Mouse (Mus musculus): ENCODE measurements around the gene Gper1. TPM values are rescaled to one million over a fixed set of nuclear protein-coding genes. Genes with fewer than 3 reads are reported as not detected.

Gper1 gene
- total and polyA plus RNA-seq, 3 experiments: 0.07 to 0.15 TPM; not detected in 1

DNA sequence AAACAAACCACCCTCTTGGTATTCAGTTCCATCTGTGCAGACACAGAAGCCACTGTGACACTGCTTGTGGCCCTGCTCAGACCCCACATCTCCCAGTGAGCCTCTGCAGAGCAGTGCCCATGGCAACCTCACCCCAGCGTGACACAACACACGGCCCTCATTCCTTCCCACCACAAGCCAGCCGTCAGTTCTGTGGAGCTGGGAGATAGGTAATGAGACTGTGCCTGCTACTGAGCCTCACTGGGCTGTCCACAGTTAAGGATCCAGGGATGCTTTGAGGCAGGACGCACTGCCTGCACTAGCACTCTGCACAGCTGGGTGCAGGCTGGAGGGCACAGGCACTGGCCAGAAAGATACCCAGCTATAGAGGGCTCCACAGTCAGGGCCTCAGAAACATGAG is 27.0 kb downstream of the Gper1 start:
- TF ChIP-seq ZMIZ1 (IDR thresholded peaks at IDR 0.05; ENCODE audit: low read depth, low read length) (no peak), ETS1 (IDR thresholded peaks at IDR 0.05; ENCODE audit: low read depth, low read length) (no peak), USF1 (IDR thresholded peaks at IDR 0.05; ENCODE audit: low read depth, low read length) (no peak), MEF2A (IDR thresholded peaks at IDR 0.05; ENCODE audit: extremely low read depth, insufficient replicate concordance, low read depth, low read length, poor library complexity, severe bottlenecking) (no peak), MYC (IDR thresholded peaks at IDR 0.05; ENCODE audit: low read depth, low read length) (no peak), BHLHE40 (IDR thresholded peaks at IDR 0.05; ENCODE audit: borderline replicate concordance, low read depth, low read length) (no peak), UBTF (IDR thresholded peaks at IDR 0.05; ENCODE audit: borderline replicate concordance, insufficient read depth, low read depth, low read length) (no peak), USF2 (IDR thresholded peaks at IDR 0.05; ENCODE audit: borderline replicate concordance in 1 of 2, insufficient read depth in 1 of 2, low read depth in 1 of 2, low read length in 2 of 2) (no peak), GABPA (IDR thresholded peaks at IDR 0.05; ENCODE audit: low read depth, low read length) (no peak), TCF12 (IDR thresholded peaks at IDR 0.05; ENCODE audit: low read depth, low read length) (no peak), NRF1 (IDR thresholded peaks at IDR 0.05; ENCODE audit: insufficient read depth, low read depth, low read length, poor library complexity, severe bottlenecking) (no peak), CHD2 (IDR thresholded peaks at IDR 0.05; ENCODE audit: low read length) (no peak)
- H3K27me3 ChIP-seq (ENCODE audit: control insufficient read depth in 1 of 2, insufficient read depth in 2 of 2, low read length in 2 of 2): no peaks in the 10 kb centered on the region
- H3K9me3 ChIP-seq (replicated peaks; ENCODE audit: insufficient read depth, low read length): no peaks in the 10 kb centered on the region
- H3K27ac ChIP-seq (ENCODE audit: control insufficient read depth, low read depth, low read length): no peak overlapping the region
- no peak for DNase-seq (ENCODE audit: low read depth, low spot score)
- H3K36me3 ChIP-seq (ENCODE audit: control insufficient read depth in 1 of 2, insufficient read depth in 2 of 2, low read length in 2 of 2): no peaks in the 10 kb centered on the region; a peak in 1 of 4 replicates
- H3K4me3 ChIP-seq (ENCODE audit: control insufficient read depth in 1 of 2, insufficient read depth in 1 of 2, low read depth in 2 of 2, low read length in 2 of 2): no peak overlapping the region
- no peak overlapping the region for H3K9ac ChIP-seq (ENCODE audit: control insufficient read depth, low read depth, low read length, poor library complexity, severe bottlenecking)
- H3K4me1 ChIP-seq (ENCODE audit: control insufficient read depth in 1 of 2, insufficient read depth in 2 of 2, low read length in 2 of 2): no peaks in the 10 kb centered on the region
- H3K79me2 ChIP-seq (ENCODE audit: control insufficient read depth, insufficient read depth, low read length, poor library complexity): no peaks in the 10 kb centered on the region; the same call in none of the 2 replicates

- Histone ChIP-seq H3K79me2 (ENCODE audit: control insufficient read depth, insufficient read depth, low read length, poor library complexity) (no peaks in the 10 kb centered on the region; the same call in none of the 2 replicates), H3K27me3 (ENCODE audit: control insufficient read depth in 1 of 2, insufficient read depth in 2 of 2, low read length in 2 of 2) (no peaks in the 10 kb centered on the region), H3K36me3 (ENCODE audit: control insufficient read depth in 1 of 2, insufficient read depth in 2 of 2, low read length in 2 of 2) (no peaks in the 10 kb centered on the region; a peak in 1 of 4 replicates), H3K27ac (ENCODE audit: control insufficient read depth, low read depth, low read length) (no peak overlapping the region), H3K9ac (ENCODE audit: control insufficient read depth, low read depth, low read length, poor library complexity, severe bottlenecking) (no peak overlapping the region), H3K4me3 (ENCODE audit: control insufficient read depth in 1 of 2, insufficient read depth in 1 of 2, low read depth in 2 of 2, low read length in 2 of 2) (no peak overlapping the region), H3K4me1 (ENCODE audit: control insufficient read depth in 1 of 2, insufficient read depth in 2 of 2, low read length in 2 of 2) (no peaks in the 10 kb centered on the region), H3K9me3 (replicated peaks; ENCODE audit: insufficient read depth, low read length) (no peaks in the 10 kb centered on the region)
- TF ChIP-seq TAL1 (IDR thresholded peaks at IDR 0.05; ENCODE audit: low read length) (no peak), ELF1 (IDR thresholded peaks at IDR 0.05; ENCODE audit: low read depth, low read length) (no peak), CHD1 (IDR thresholded peaks at IDR 0.05; ENCODE audit: low read depth, low read length) (no peak), POLR2A (IDR thresholded peaks at IDR 0.05; ENCODE audit: control insufficient read depth in 1 of 2, insufficient read depth in 1 of 2, low read depth in 1 of 2, low read length in 2 of 2, poor library complexity in 1 of 2) (no peak), USF1 (IDR thresholded peaks at IDR 0.05; ENCODE audit: low read depth, low read length) (no peak), E2F4 (IDR thresholded peaks at IDR 0.05; ENCODE audit: borderline replicate concordance, low read depth, low read length) (no peak), CHD2 (IDR thresholded peaks at IDR 0.05; ENCODE audit: low read length) (no peak), GATA1 (IDR thresholded peaks at IDR 0.05; ENCODE audit: low read depth, low read length) (no peak), SMC3 (IDR thresholded peaks at IDR 0.05; ENCODE audit: low read depth, low read length) (no peak), ZC3H11A (IDR thresholded peaks at IDR 0.05; ENCODE audit: low read depth, low read length) (no peak), ZKSCAN1 (IDR thresholded peaks at IDR 0.05; ENCODE audit: low read depth, low read length) (no peak), MXI1 (IDR thresholded peaks at IDR 0.05; ENCODE audit: low read depth, low read length) (no peak)
- DNase-seq (ENCODE audit: low read depth, low spot score): no peak
Observed at GRCm38 (mm10) chr5:139453031-139453430, 30.1 kb downstream of the Gper1 start.
